Mouse (Mus musculus): ENCODE measurements at regions not wholly inside any gene's neighbourhood (a gene's known extent, or its start where the extent isn't known, plus 50 kb on each side); places are given as distances from the start of the nearest gene placed in this dataset.

DNA sequence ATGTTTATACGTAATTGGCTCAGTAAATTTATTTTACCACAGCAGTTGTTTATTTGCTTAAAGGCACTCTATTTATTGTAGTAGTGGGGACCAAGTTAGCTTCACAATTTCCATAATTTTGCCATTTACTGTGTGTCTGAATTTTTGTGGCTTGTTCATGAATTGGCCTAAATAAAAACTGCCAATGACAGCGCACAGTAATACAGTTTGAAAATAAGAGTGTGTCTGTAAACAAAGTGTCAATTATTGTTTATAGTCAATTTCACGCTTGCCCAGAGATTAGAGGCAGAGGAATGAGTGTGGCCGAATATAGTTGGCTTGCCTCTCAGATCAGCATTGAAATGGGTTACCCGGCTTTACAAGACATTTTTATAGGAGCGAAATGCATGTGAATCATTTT lies 73.0 kb upstream of the Nrsn1 start:
- Histone ChIP-seq H3K27ac (ENCODE audit: low read depth, low read length) (no peak overlapping the region), H3K4me1 (ENCODE audit: control insufficient read depth, insufficient read depth, low read length) (no peaks in the 10 kb centered on the region), H3K9me3 (ENCODE audit: control insufficient read depth, low read length) (no peaks in the 10 kb centered on the region), H3K4me2 (replicated peaks; ENCODE audit: low read depth, low read length) (no peak overlapping the region), H3K36me3 (ENCODE audit: control insufficient read depth, insufficient read depth, low read length) (no peaks in the 10 kb centered on the region), H3K4me3 (ENCODE audit: low read length) (no peak overlapping the region), H3K9ac (ENCODE audit: low read depth, low read length) (no peak overlapping the region), H3K27me3 (ENCODE audit: control insufficient read depth, insufficient read depth, low read length) (no peaks in the 10 kb centered on the region)
- WGBS: 86% methylated on average over 6 of the region's 6 CpGs
- ATAC-seq (ENCODE audit: low FRiP score, low TSS enrichment): no peak

DNA sequence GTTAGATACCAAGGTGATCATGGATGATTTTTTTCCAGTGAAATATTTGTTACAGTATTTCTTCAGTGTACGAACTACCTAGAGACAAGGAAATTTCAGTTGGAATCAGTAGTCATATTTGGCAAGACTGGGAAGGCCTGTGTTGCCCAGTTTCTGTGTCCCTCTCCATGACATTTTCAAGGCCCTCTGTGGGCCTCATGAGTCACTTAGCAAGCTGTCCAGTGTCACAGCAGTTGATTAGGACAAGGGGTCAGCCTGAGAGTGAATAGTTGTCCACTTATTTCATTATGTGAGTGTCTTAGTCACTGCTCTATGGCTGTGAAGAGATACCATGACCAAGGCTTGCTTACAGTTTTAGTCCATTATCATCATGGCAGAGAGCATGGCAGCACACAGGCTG lies 71.5 kb upstream of the Nrsn1 start:
- 79% methylated on average over 1 of the region's 1 CpGs for WGBS
- no peaks in the 10 kb centered on the region for H3K4me1 ChIP-seq (ENCODE audit: control insufficient read depth, insufficient read depth, low read length)

DNA sequence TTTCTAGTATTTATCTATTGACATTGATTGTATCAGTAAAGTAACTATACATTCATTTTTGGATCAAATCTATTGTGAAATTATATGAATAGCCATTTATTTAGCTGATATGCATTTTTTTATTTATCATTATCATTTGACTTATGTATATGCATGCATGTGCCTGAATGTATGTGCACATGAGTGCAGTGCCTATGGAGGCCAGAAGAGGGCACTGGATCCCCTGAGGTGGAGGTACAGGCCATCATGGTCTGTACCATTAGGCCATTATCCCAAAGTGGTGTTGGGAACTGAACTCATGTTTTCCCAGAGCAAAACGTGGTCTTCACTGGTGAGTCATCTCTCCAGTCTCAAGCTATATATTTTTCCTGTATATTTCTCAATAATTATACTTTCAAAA lies 63.5 kb upstream of the Nrsn1 start:
- Histone ChIP-seq H3K27me3 (ENCODE audit: control insufficient read depth, insufficient read depth, low read length) (no peaks in the 10 kb centered on the region), H3K4me1 (ENCODE audit: control insufficient read depth, insufficient read depth, low read length) (no peaks in the 10 kb centered on the region), H3K27ac (ENCODE audit: low read depth, low read length) (no peak overlapping the region), H3K4me3 (ENCODE audit: low read length) (no peak overlapping the region), H3K36me3 (ENCODE audit: control insufficient read depth, insufficient read depth, low read length) (no peaks in the 10 kb centered on the region), H3K4me2 (replicated peaks; ENCODE audit: low read depth, low read length) (no peak overlapping the region), H3K9me3 (ENCODE audit: control insufficient read depth, low read length) (no peaks in the 10 kb centered on the region), H3K9ac (ENCODE audit: low read depth, low read length) (no peak overlapping the region)
- 88% methylated on average over 1 of the region's 1 CpGs for WGBS
- ATAC-seq (ENCODE audit: low FRiP score, low TSS enrichment): no peak

More for the DNA sequence above, 71.5 kb upstream of the Nrsn1 start:
- no peak overlapping the region for H3K4me2 ChIP-seq (replicated peaks; ENCODE audit: low read depth, low read length)
- H3K36me3 ChIP-seq (ENCODE audit: control insufficient read depth, insufficient read depth, low read length): no peaks in the 10 kb centered on the region
- H3K27me3 ChIP-seq (ENCODE audit: control insufficient read depth, insufficient read depth, low read length): no peaks in the 10 kb centered on the region
- no peak for ATAC-seq (ENCODE audit: low FRiP score, low TSS enrichment)
- H3K27ac ChIP-seq (ENCODE audit: low read depth, low read length): no peak overlapping the region
- no peak overlapping the region for H3K9ac ChIP-seq (ENCODE audit: low read depth, low read length)
- no peak overlapping the region for H3K4me3 ChIP-seq (ENCODE audit: low read length)
- no peaks in the 10 kb centered on the region for H3K9me3 ChIP-seq (ENCODE audit: control insufficient read depth, low read length)

Measured in kidney, embryonic 14.5 days (tissue).